In genomic region chr12:111916514-111917217, GRCm38 (mm10) we compare ENCODE assay signal across 13 mouse cellular contexts. TPM values are rescaled to one million over a fixed set of nuclear protein-coding genes. Genes with fewer than 3 reads are reported as not detected.
DNase-seq lines count a peak whose midpoint lies in the region; ATAC-seq and TF ChIP-seq lines count a peak whose summit lies in the region.
"Had no signal": no experiment of that assay in that cellular context is flagged by ENCODE, and none has a peak within 500 bp of the region (broad histone marks: within the 10 kb centered on the region; RNA-seq: fewer than 3 reads in every experiment).

No protein-coding gene starts in this region.

- 54% methylated on average over 12 of the region's 12 CpGs for WGBS in heart, embryonic 11.5 days (ENCODE audit: insufficient replicate concordance)
- WGBS in stomach, postnatal 0 days = 41% methylated on average over 12 of the region's 12 CpGs
- WGBS in forebrain, embryonic 11.5 days = 71% methylated on average over 12 of the region's 12 CpGs

- H3K27ac ChIP-seq in heart, embryonic 11.5 days (ENCODE audit: low read depth, low read length) = peak overlapping the region; percentile 36
- peak overlapping the region; percentile 45; the same call in 1 of the 2 replicates for H3K27ac ChIP-seq in stomach, postnatal 0 days (replicated peaks)
- no peak overlapping the region for H3K27ac ChIP-seq in forebrain, embryonic 11.5 days (ENCODE audit: low read depth, low read length)
- H3K27ac ChIP-seq: forebrain, embryonic 13.5 days; liver, embryonic 13.5 days had no signal

- no peak overlapping the region for H3K4me3 ChIP-seq in heart, embryonic 11.5 days (ENCODE audit: low read depth, low read length)
- no peak overlapping the region for H3K4me3 ChIP-seq in stomach, postnatal 0 days (ENCODE audit: low read depth, low read length)
- H3K4me3 ChIP-seq in forebrain, embryonic 11.5 days (ENCODE audit: low read depth, low read length) = no peak overlapping the region
- H3K4me3 ChIP-seq: forebrain, embryonic 13.5 days; liver, embryonic 13.5 days had no signal

- DNase-seq in heart, adult 8-10 months (ENCODE audit: low spot score) = no peak
- peak; percentile 40 for DNase-seq in testis, postnatal 14 days (ENCODE audit: low spot score)
- DNase-seq in testis, postnatal 10 days (ENCODE audit: low spot score) = no peak
- DNase-seq in kidney, postnatal 10 days = peak; percentile 64
- peak; percentile 14 for DNase-seq in stomach, postnatal 0 days (ENCODE audit: low spot score)
- DNase-seq in right cerebral cortex, adult 18-20 months = no peak
- no peak for DNase-seq in forebrain, embryonic 11.5 days (ENCODE audit: low spot score)
- DNase-seq: cerebellum, adult 9-10 months; liver, embryonic 13.5 days; thymus, postnatal 4 days had no signal

- H3K4me2 ChIP-seq in heart, embryonic 11.5 days = no peak overlapping the region
- no peak overlapping the region for H3K4me2 ChIP-seq in stomach, postnatal 0 days (replicated peaks; ENCODE audit: low read depth)
- no peak overlapping the region for H3K4me2 ChIP-seq in forebrain, embryonic 11.5 days (ENCODE audit: low read depth, low read length, severe bottlenecking)
- H3K4me2 ChIP-seq: forebrain, embryonic 13.5 days; liver, embryonic 13.5 days had no signal

- no peaks in the 10 kb centered on the region for H3K27me3 ChIP-seq in heart, embryonic 11.5 days (ENCODE audit: control insufficient read depth, insufficient read depth, low read length)
- H3K27me3 ChIP-seq in stomach, postnatal 0 days (ENCODE audit: control insufficient read depth, insufficient read depth, low read length) = no peaks in the 10 kb centered on the region
- no peaks in the 10 kb centered on the region for H3K27me3 ChIP-seq in forebrain, embryonic 11.5 days (ENCODE audit: control insufficient read depth, insufficient read depth, low read length)

- no peaks in the 10 kb centered on the region for H3K36me3 ChIP-seq in heart, embryonic 11.5 days (ENCODE audit: control insufficient read depth, insufficient read depth, low read length)
- H3K36me3 ChIP-seq in stomach, postnatal 0 days (ENCODE audit: control insufficient read depth, insufficient read depth, low read length) = no peaks in the 10 kb centered on the region
- no peaks in the 10 kb centered on the region for H3K36me3 ChIP-seq in forebrain, embryonic 11.5 days (ENCODE audit: control insufficient read depth, insufficient read depth, low read length)
- H3K36me3 ChIP-seq: liver, embryonic 13.5 days had no signal

- no peak for ATAC-seq in heart, embryonic 11.5 days (replicated peaks; ENCODE audit: insufficient number of reproducible peaks, low FRiP score, low TSS enrichment)
- no peak for ATAC-seq in stomach, postnatal 0 days (ENCODE audit: low FRiP score, low TSS enrichment)
- ATAC-seq in forebrain, embryonic 11.5 days (replicated peaks; ENCODE audit: low FRiP score) = no peak
- ATAC-seq: forebrain, embryonic 13.5 days had no signal

- no peaks in the 10 kb centered on the region for H3K9me3 ChIP-seq in heart, embryonic 11.5 days (replicated peaks; ENCODE audit: control insufficient read depth, low read length)
- H3K9me3 ChIP-seq in stomach, postnatal 0 days (ENCODE audit: control insufficient read depth, low read length) = no peaks in the 10 kb centered on the region
- no peaks in the 10 kb centered on the region for H3K9me3 ChIP-seq in forebrain, embryonic 11.5 days (ENCODE audit: control insufficient read depth, low read length)
- H3K9me3 ChIP-seq: forebrain, embryonic 13.5 days; liver, embryonic 13.5 days had no signal

- no peak overlapping the region for H3K9ac ChIP-seq in heart, embryonic 11.5 days (ENCODE audit: low read depth, low read length)
- 0 out of 2 replicates have a peak overlapping the region, but pooled peaks have one; percentile 13 for H3K9ac ChIP-seq in stomach, postnatal 0 days (ENCODE audit: low read length)
- H3K9ac ChIP-seq in forebrain, embryonic 11.5 days (ENCODE audit: low read length) = no peak overlapping the region
- H3K9ac ChIP-seq: forebrain, embryonic 13.5 days; liver, embryonic 13.5 days had no signal

- peaks cover 9% of the 10 kb centered on the region for H3K4me1 ChIP-seq in heart, embryonic 11.5 days (ENCODE audit: control insufficient read depth, insufficient read depth, low read length)
- H3K4me1 ChIP-seq in stomach, postnatal 0 days (replicated peaks; ENCODE audit: control insufficient read depth, insufficient read depth) = no peaks in the 10 kb centered on the region
- H3K4me1 ChIP-seq in forebrain, embryonic 11.5 days (replicated peaks; ENCODE audit: control insufficient read depth, insufficient read depth, low read length) = no peaks in the 10 kb centered on the region

- no peak for TF ChIP-seq CTCF in stomach, postnatal 0 days (IDR thresholded peaks at IDR 0.05; ENCODE audit: low read depth)

- no peak for TF ChIP-seq EP300 in stomach, postnatal 0 days (optimal IDR thresholded peaks at IDR 0.05)

RNA-seq across cellular contexts. Expression of gene Ppp1r13b, which starts 8.8 kb away (rescaled TPM):
- 15.8 and 16.5 TPM in 2 replicates for polyA plus RNA-seq in heart, embryonic 11.5 days (2014; fragmentation: Nextera tagmentation; extraction: Ambion mirVana)
- 10 to 100 TPM; 16.7 to 20.8 (median 18.6) TPM for total RNA-seq in heart, adult 8-10 months (2022)
- 18.9 and 21.5 TPM in 2 replicates for polyA plus RNA-seq in stomach, postnatal 0 days (2015; fragmentation: Nextera tagmentation; extraction: Ambion mirVana)
- 6.3 and 7.6 TPM in 2 replicates for polyA plus RNA-seq in forebrain, embryonic 11.5 days (2014; fragmentation: Nextera tagmentation; extraction: Ambion mirVana)

RNA-seq across cellular contexts. Expression of gene Atp5mpl, which starts 50.1 kb away (rescaled TPM):
- 1,282 and 1,314 TPM in 2 replicates for polyA plus RNA-seq in heart, embryonic 11.5 days (2014; fragmentation: Nextera tagmentation; extraction: Ambion mirVana)
- total RNA-seq in heart, adult 8-10 months (2022) = 1,000 to 10,000 TPM; 1,302 to 1,352 (median 1,330) TPM
- 814 and 865 TPM in 2 replicates for polyA plus RNA-seq in stomach, postnatal 0 days (2015; fragmentation: Nextera tagmentation; extraction: Ambion mirVana)
- 524 and 551 TPM in 2 replicates for polyA plus RNA-seq in forebrain, embryonic 11.5 days (2014; fragmentation: Nextera tagmentation; extraction: Ambion mirVana)

RNA-seq across cellular contexts. Expression of gene Tdrd9, which starts 54.7 kb away (rescaled TPM):
- polyA plus RNA-seq in heart, embryonic 11.5 days (2014; fragmentation: Nextera tagmentation; extraction: Ambion mirVana) = 0.23 and 0.31 TPM in 2 replicates
- under 1 TPM; 0.05 to 0.50 (median 0.29) TPM for total RNA-seq in heart, adult 8-10 months (2022)
- 0.01 TPM in 1 of 2 replicates, not detected in the other for polyA plus RNA-seq in stomach, postnatal 0 days (2015; fragmentation: Nextera tagmentation; extraction: Ambion mirVana)
- polyA plus RNA-seq in forebrain, embryonic 11.5 days (2014; fragmentation: Nextera tagmentation; extraction: Ambion mirVana) = 0.94 and 1.7 TPM in 2 replicates
- total RNA-seq: CH12.LX had no signal

Comparison
In these comparisons a context has a peak if more than half of its experiments do, and no peak if none do; other contexts are left out.
1. DNase-seq: peak in testis, postnatal 14 days (single experiment), kidney, postnatal 10 days (single experiment) and stomach, postnatal 0 days (single experiment); none in heart, adult 8-10 months (single experiment), testis, postnatal 10 days (single experiment), right cerebral cortex, adult 18-20 months (single experiment) and forebrain, embryonic 11.5 days (single experiment).